8 mouse cellular contexts compared by ENCODE assay signal in the genomic region with DNA sequence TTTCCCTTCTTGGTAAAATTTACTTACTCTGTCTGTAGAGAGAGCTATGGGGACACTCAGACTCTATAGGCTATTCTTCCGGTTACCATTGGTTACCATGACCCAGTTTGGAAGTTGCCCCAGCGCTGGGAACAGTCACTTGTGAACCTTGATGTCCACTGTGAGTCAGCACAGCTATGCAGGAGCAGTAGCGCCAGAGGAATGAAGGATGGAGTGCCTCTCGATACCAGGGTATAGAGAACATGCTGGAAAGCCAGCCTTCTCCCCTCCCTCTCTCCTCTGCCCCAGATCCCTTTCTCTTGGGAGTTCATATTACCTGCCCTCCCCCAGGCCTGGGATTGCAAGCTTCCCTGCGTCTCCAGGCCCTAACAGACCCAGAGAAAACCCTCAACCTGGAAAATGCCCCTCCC.
DNase-seq lines count a peak whose midpoint lies in the region; ATAC-seq lines count a peak whose summit lies in the region.

No protein-coding gene starts in this region.

- H3K4me2 ChIP-seq in heart, embryonic 16.5 days (ENCODE audit: low read depth, low read length), result no peak overlapping the region
- no peak overlapping the region for H3K4me2 ChIP-seq in forebrain, embryonic 14.5 days (ENCODE audit: low read length)
- H3K4me2 ChIP-seq in midbrain, embryonic 14.5 days (ENCODE audit: low read length), result no peak overlapping the region

- H3K27me3 ChIP-seq in heart, embryonic 16.5 days (ENCODE audit: control insufficient read depth, insufficient read depth, low read length), result no peaks in the 10 kb centered on the region
- no peaks in the 10 kb centered on the region for H3K27me3 ChIP-seq in forebrain, embryonic 14.5 days (replicated peaks; ENCODE audit: control insufficient read depth, insufficient read depth, low read length)
- no peaks in the 10 kb centered on the region for H3K27me3 ChIP-seq in midbrain, embryonic 14.5 days (ENCODE audit: control insufficient read depth, insufficient read depth, low read length)

- no peaks in the 10 kb centered on the region for H3K36me3 ChIP-seq in heart, embryonic 16.5 days (ENCODE audit: control insufficient read depth, insufficient read depth)
- no peaks in the 10 kb centered on the region for H3K36me3 ChIP-seq in forebrain, embryonic 14.5 days (ENCODE audit: control insufficient read depth, insufficient read depth, low read length)
- H3K36me3 ChIP-seq in midbrain, embryonic 14.5 days (ENCODE audit: control insufficient read depth, insufficient read depth, low read length), result no peaks in the 10 kb centered on the region

- H3K9ac ChIP-seq in heart, embryonic 16.5 days (ENCODE audit: low read length), result peak overlapping the region; percentile 63
- 0 out of 2 replicates have a peak overlapping the region, but pooled peaks have one; percentile 21 for H3K9ac ChIP-seq in forebrain, embryonic 14.5 days (ENCODE audit: low read length)
- H3K9ac ChIP-seq in midbrain, embryonic 14.5 days (replicated peaks; ENCODE audit: low read length), result no peak overlapping the region

- intact Hi-C loops in heart, postnatal 36 days (cut with DNase I), result loop anchor here (2.0 kb wide), 1 partner anchor 140 kb away; no protein-coding TSS in a partner anchor

- no peak overlapping the region for H3K4me3 ChIP-seq in heart, embryonic 16.5 days (ENCODE audit: low read length)
- no peak overlapping the region for H3K4me3 ChIP-seq in forebrain, embryonic 14.5 days (ENCODE audit: low read depth, low read length)
- no peak overlapping the region for H3K4me3 ChIP-seq in midbrain, embryonic 14.5 days (replicated peaks; ENCODE audit: low read depth, low read length)

- H3K4me1 ChIP-seq in heart, embryonic 16.5 days (ENCODE audit: control insufficient read depth, insufficient read depth, low read length), result peaks cover 64% of the 10 kb centered on the region
- H3K4me1 ChIP-seq in forebrain, embryonic 14.5 days (ENCODE audit: control insufficient read depth, insufficient read depth, low read length), result peaks cover 30% of the 10 kb centered on the region
- peaks cover 18% of the 10 kb centered on the region for H3K4me1 ChIP-seq in midbrain, embryonic 14.5 days (ENCODE audit: control insufficient read depth, insufficient read depth, low read length)

- peak overlapping the region; percentile 79 for H3K27ac ChIP-seq in heart, embryonic 16.5 days (ENCODE audit: low read length)
- peak overlapping the region; percentile 78; the same call in 1 of the 2 replicates for H3K27ac ChIP-seq in forebrain, embryonic 14.5 days (ENCODE audit: low read depth, low read length)
- peak overlapping the region; percentile 74 for H3K27ac ChIP-seq in midbrain, embryonic 14.5 days (replicated peaks; ENCODE audit: low read depth, low read length)

- no peak for ATAC-seq in heart, embryonic 16.5 days (replicated peaks; ENCODE audit: extremely low read depth, insufficient read depth, low FRiP score)
- no peak for ATAC-seq in forebrain, embryonic 14.5 days
- ATAC-seq in midbrain, embryonic 14.5 days (ENCODE audit: low FRiP score, low TSS enrichment), result no peak

- no peak for DNase-seq in heart, postnatal 36 days
- peak; percentile 71 for DNase-seq in adrenal gland, adult 8-10 months
- no peak for DNase-seq in forebrain, embryonic 14.5 days (ENCODE audit: low spot score)
- DNase-seq in midbrain, embryonic 14.5 days, result no peak
- no peak for DNase-seq in layer of hippocampus, postnatal 25 days (ENCODE audit: extremely low spot score in 1 of 2, low spot score in 1 of 2)
- no peak for DNase-seq in frontal cortex, postnatal 14 days (ENCODE audit: low spot score in 2 of 2)
- DNase-seq in thymus, postnatal 0 days (ENCODE audit: low spot score), result no peak

- 59% methylated on average over 5 of the region's 5 CpGs for WGBS in heart, embryonic 16.5 days
- 55% methylated on average over 5 of the region's 5 CpGs for whole genome bisulfite sequencing in forebrain, embryonic 14.5 days
- WGBS in midbrain, embryonic 14.5 days, result 60% methylated on average over 5 of the region's 5 CpGs

- no peaks in the 10 kb centered on the region for H3K9me3 ChIP-seq in heart, embryonic 16.5 days (replicated peaks; ENCODE audit: control insufficient read depth, low read length)
- H3K9me3 ChIP-seq in forebrain, embryonic 14.5 days (replicated peaks; ENCODE audit: control insufficient read depth, low read length), result no peaks in the 10 kb centered on the region
- 0 out of 2 replicates have a peak, but pooled peaks cover 2% of the 10 kb centered on the region for H3K9me3 ChIP-seq in midbrain, embryonic 14.5 days (ENCODE audit: control insufficient read depth, low read length)
